Mouse (Mus musculus) limb, embryonic 12.5 days (tissue): Measurements from ENCODE around the gene Rgp1. TPM values are rescaled to one million over a fixed set of nuclear protein-coding genes. Genes with fewer than 3 reads are reported as not detected.
"Not testable (repeated sequence)": the region's sequence is repeated elsewhere in the genome, so short reads cannot be mapped to it uniquely, and the experiment has no call there.

Source experiments
- ATAC-seq: fragments of 200-750 bp; cut with Nextera tagmentation; 2 replicates; pipeline ENCODE4 v1.8.0; 2017; ENCODE audit warnings: low read depth, moderate TSS enrichment; ENCODE audit not compliant: insufficient number of reproducible peaks, insufficient read depth, low FRiP score, low TSS enrichment
- H3K27ac ChIP-seq: fragments of 300-500 bp; sonication (generic); 2 replicates; pipeline ENCODE4 v1.5.1; 2016; ENCODE audit warnings: mild to moderate bottlenecking, moderate library complexity
- H3K27me3 ChIP-seq: fragments of 300-500 bp; sonication (generic); 2 replicates; pipeline ENCODE4 v1.6.1; 2016; ENCODE audit warnings: mild to moderate bottlenecking, moderate library complexity
- H3K36me3 ChIP-seq: fragments of 300-500 bp; sonication (generic); 2 replicates; pipeline ENCODE4 v1.6.1; 2016; ENCODE audit warnings: mild to moderate bottlenecking, moderate library complexity
- H3K4me1 ChIP-seq: fragments of 300-500 bp; sonication (generic); replicated peaks from 2 replicates; pipeline ENCODE4 v1.6.1; 2016
- H3K4me2 ChIP-seq: fragments of 300-500 bp; sonication (generic); 2 replicates; pipeline ENCODE4 v1.6.1; 2016; ENCODE audit warnings: mild to moderate bottlenecking, moderate library complexity
- H3K4me3 ChIP-seq: fragments of 300-500 bp; sonication (generic); replicated peaks from 2 replicates; pipeline ENCODE4 v1.5.1; 2016; ENCODE audit warnings: mild to moderate bottlenecking
- H3K9ac ChIP-seq: fragments of 300-500 bp; sonication (generic); replicated peaks from 2 replicates; pipeline ENCODE4 v1.6.1; 2016; ENCODE audit warnings: mild to moderate bottlenecking, moderate library complexity
- H3K9me3 ChIP-seq: fragments of 300-500 bp; sonication (generic); 2 replicates; pipeline ENCODE4 v1.6.1; 2016; ENCODE audit warnings: mild to moderate bottlenecking, moderate library complexity
- WGBS: fragments of 180-500 bp; shearing (Covaris S2); methylation state at CpG from one replicate; pipeline ENCODE4 v1.1.7; 2016; 5-methylcytosine and 5-hydroxymethylcytosine counted together
- polyA plus RNA-seq: library from polyadenylated mRNA; unstranded; fragments of >200 nt; fragmentation: Nextera tagmentation; extraction: Ambion mirVana; gene quantifications from 2 replicates; pipeline ENCODE4 v1.2.1, GENCODE M21; 2016

Gene Rgp1
- polyA plus RNA-seq, 1 experiment from 2014 or later = 36.6 TPM

DNA sequence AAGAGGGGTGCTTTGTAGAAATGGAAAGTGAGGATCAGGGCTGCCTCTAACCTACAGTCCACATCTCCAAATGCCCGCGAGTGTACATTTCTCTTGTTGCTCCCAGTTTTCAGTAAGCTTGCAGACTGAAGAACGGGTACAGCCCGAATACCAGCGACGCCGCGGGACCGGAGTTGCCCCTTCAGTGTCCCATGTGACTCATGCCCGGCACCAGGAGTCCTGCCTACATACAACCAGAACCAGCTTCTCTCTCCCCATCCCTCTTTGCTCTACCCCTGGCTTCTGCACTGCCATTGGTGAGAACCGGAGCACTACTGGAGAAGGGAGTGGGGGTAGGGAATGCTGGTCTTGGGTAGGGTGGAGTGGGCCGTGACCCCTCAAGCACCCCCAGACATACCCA lies 2.9 kb downstream of the Rgp1 start:
- peaks cover 49% of the 10 kb centered on the region for H3K36me3 ChIP-seq
- no peaks in the 10 kb centered on the region for H3K9me3 ChIP-seq
- no peak overlapping the region for H3K4me2 ChIP-seq
- H3K27ac ChIP-seq = no peak overlapping the region
- H3K27me3 ChIP-seq = no peaks in the 10 kb centered on the region
- 96% methylated on average over 12 of the region's 12 CpGs for WGBS
- no peak for ATAC-seq
- peaks cover 26% of the 10 kb centered on the region for H3K4me1 ChIP-seq
- no peak overlapping the region for H3K4me3 ChIP-seq
- no peak overlapping the region for H3K9ac ChIP-seq

DNA sequence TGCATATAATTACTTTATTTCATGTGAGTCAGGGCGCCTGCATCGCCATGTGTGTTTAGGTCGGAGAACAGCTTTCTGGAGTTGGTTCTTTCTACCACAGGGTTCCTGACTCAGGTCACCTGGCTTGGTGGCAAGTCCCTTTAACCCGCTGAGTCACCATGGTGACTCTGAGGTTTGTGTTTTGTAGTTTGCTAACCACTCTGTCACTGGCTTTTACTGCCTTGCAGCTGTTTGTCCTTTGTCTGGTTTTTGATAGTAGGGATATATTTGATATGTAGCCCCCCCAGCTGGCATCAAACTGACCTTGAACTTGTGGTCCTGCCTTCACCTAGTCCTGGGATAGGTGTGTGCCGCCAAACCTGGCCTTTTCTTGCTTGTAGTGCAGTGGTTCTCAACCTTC lies 3.7 kb downstream of the Rgp1 start:
- H3K9ac ChIP-seq = no peak overlapping the region
- H3K27me3 ChIP-seq = no peaks in the 10 kb centered on the region

GRCm38 (mm10) chr4:43583421-43583820 lies 4.9 kb downstream of the Rgp1 start:
- Histone ChIP-seq H3K36me3 (peaks cover 49% of the 10 kb centered on the region), H3K4me3 (no peak overlapping the region), H3K9ac (no peak overlapping the region), H3K4me1 (peaks cover 15% of the 10 kb centered on the region), H3K27ac (no peak overlapping the region; the same call in 1 of the 2 replicates), H3K9me3 (no peaks in the 10 kb centered on the region), H3K4me2 (no peak overlapping the region), H3K27me3 (no peaks in the 10 kb centered on the region)
- 66% methylated on average over 7 of the region's 7 CpGs for WGBS
- no peak for ATAC-seq

More for the DNA sequence above, 3.7 kb downstream of the Rgp1 start:
- peaks cover 17% of the 10 kb centered on the region for H3K4me1 ChIP-seq
- no peak overlapping the region for H3K27ac ChIP-seq
- peaks cover 49% of the 10 kb centered on the region for H3K36me3 ChIP-seq
- no peaks in the 10 kb centered on the region for H3K9me3 ChIP-seq
- no peak overlapping the region for H3K4me2 ChIP-seq
- ATAC-seq = no peak
- H3K4me3 ChIP-seq = no peak overlapping the region
- 88% methylated on average over 5 of the region's 5 CpGs for WGBS

DNA sequence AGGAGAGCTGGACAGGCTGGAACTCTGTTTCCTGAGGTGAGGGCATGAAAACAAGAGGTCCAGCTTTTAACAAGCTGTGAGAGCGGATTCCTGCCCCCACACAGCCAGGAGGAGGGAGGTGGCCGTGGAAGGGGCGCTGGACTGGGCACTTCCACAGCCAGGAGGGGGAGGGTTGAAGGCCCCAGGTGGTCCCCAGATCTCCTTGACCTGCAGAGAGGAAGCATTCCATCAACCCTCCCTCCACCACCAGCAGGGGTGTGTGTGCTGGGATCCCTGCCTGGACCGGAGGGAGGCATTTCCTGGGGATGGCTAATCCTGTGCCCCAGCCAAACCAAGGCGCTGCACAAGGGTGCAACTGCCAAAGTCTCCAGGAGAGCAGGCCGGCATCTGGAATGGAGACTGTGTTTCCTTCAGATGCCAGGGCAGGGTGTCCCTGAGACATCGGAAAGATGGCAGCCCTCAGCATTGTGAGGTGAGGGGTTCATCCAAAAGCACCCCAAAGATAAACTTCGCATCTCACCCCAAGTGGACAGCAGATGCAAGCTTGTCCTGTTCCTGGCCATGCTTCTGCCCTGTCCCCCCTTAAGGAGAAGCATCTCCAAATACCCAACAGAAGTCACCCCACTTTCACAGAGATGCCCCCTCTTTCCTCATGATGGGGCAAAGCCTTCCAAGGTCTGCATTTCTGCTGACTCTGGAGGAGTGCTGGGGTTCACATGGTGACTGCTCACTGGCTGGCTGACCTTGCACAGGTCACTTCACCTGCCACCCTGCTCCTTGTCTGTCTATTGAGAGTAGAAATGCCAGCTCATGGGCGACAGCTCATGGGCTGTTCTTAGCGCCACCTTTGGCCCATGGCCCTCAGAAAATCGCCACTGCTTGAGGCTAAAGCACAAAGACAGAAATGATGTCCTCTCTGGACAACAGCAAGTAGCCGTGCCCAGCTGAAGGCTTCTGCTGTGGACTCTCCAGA lies 6.2 kb downstream of the Rgp1 start, which contains the start of gene Msmp:
Gene Msmp, minus strand, starts transcription at position 51 of the 973 bp plus-strand sequence.
- no peak for ATAC-seq
- H3K9ac ChIP-seq = no peak within 1 kb of the TSS

DNA sequence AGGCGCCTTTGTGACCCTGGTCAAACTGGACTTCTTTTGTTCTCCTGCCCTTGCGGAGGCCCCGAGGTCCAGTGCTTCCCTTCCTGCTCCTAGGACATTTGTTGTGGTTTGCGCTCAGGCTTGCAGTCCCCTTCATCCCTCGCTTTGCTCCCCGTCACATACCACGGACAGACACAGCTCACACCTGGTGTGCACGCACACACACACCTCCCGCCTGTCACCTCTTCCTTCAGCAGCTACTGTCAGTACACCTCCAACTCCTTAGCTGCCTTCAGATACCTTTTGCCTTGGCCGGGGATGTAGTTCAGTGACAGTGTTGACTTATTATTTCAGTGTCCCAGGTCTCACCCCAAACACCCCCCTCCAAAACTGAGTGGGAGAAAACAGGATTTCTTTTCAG lies 7.2 kb downstream of the Rgp1 start:
- WGBS = 68% methylated on average over 10 of the region's 10 CpGs
- H3K4me3 ChIP-seq = no peak overlapping the region
- no peaks in the 10 kb centered on the region for H3K27me3 ChIP-seq
- H3K4me2 ChIP-seq = no peak overlapping the region
- H3K9ac ChIP-seq = no peak overlapping the region
- peaks cover 42% of the 10 kb centered on the region for H3K36me3 ChIP-seq
- no peak overlapping the region for H3K27ac ChIP-seq
- ATAC-seq = no peak
- H3K4me1 ChIP-seq = peaks cover 6% of the 10 kb centered on the region; the same call in 1 of the 2 replicates
- H3K9me3 ChIP-seq = no peaks in the 10 kb centered on the region

More for the DNA sequence above, 6.2 kb downstream of the Rgp1 start, which contains the start of gene Msmp:
- Histone ChIP-seq H3K4me1 (peaks cover 10% of the 10 kb centered on the region), H3K27me3 (no peaks in the 10 kb centered on the region), H3K4me3 (no peak within 1 kb of the TSS), H3K4me2 (no peak within 1 kb of the TSS), H3K36me3 (peaks cover 49% of the 10 kb centered on the region), H3K9me3 (no peaks in the 10 kb centered on the region), H3K27ac (no peak within 1 kb of the TSS; the same call in 1 of the 2 replicates)
- WGBS = 68% methylated on average over 12 of the region's 12 CpGs

- ATAC-seq = no peak
- Histone ChIP-seq H3K4me3 (no peak overlapping the region), H3K36me3 (peaks cover 34% of the 10 kb centered on the region), H3K9me3 (no peaks in the 10 kb centered on the region), H3K4me2 (no peak overlapping the region), H3K27ac (no peak overlapping the region), H3K9ac (no peak overlapping the region), H3K4me1 (peaks cover 6% of the 10 kb centered on the region; the same call in 1 of the 2 replicates), H3K27me3 (no peaks in the 10 kb centered on the region)
- WGBS = 74% methylated on average over 8 of the region's 8 CpGs
These were observed 7.9 kb downstream of the Rgp1 start for GRCm38 (mm10) chr4:43586411-43586810.

DNA sequence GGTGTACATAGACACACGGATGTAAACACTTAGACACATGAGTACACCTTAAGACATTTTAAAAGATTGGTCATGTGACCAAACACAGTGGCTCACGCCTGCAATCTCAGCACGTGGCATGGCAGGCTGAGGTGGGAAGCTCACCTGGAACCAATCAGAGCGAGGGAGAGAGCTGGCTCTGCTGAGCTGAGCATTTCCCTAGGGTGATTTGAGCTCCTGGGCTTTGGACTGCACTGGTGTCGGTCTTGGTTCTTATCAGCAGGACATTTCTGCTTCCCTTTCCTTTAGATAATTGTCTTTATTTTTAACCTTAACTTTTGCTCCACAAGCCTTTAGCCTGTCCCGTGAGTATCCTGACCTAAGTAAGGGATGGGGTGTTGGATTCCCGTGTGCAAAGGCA lies 9.2 kb downstream of the Rgp1 start:
- Histone ChIP-seq H3K4me3 (no peak overlapping the region), H3K4me2 (no peak overlapping the region), H3K27me3 (no peaks in the 10 kb centered on the region), H3K27ac (no peak overlapping the region), H3K36me3 (peaks cover 22% of the 10 kb centered on the region), H3K9me3 (no peaks in the 10 kb centered on the region), H3K4me1 (peaks cover 6% of the 10 kb centered on the region; the same call in 1 of the 2 replicates), H3K9ac (no peak overlapping the region)
- ATAC-seq = no peak
- WGBS = 44% methylated on average over 7 of the region's 7 CpGs

- Histone ChIP-seq H3K27ac (no peak overlapping the region), H3K27me3 (no peaks in the 10 kb centered on the region), H3K4me1 (peaks cover 12% of the 10 kb centered on the region; the same call in 1 of the 2 replicates), H3K9me3 (no peaks in the 10 kb centered on the region), H3K9ac (no peak overlapping the region), H3K4me3 (no peak overlapping the region), H3K36me3 (no peaks in the 10 kb centered on the region), H3K4me2 (no peak overlapping the region)
- WGBS = 75% methylated on average over 5 of the region's 5 CpGs
- ATAC-seq = no peak
These were observed 13.0 kb downstream of the Rgp1 start for GRCm38 (mm10) chr4:43591543-43591942.

DNA sequence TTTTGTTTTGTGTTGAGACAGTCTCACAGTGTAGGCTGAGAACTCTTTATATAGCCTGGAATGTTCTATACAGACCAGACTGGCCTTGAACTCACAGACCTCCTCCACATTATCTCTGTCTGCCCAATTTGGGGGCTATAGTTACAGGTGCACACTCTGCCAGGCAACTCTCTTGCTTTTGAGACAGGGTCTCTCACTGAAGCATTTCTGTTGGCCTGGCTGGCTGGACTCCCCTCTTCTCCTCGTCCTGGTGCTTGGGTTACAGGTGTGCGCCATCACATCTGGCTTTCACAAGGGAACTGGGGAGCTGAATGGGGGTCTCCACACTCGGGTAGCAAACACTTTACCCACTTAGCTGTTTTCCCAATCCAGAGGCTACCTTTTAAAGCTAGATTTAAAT lies 13.4 kb downstream of the Rgp1 start:
- peaks cover 12% of the 10 kb centered on the region; the same call in 1 of the 2 replicates for H3K4me1 ChIP-seq
- H3K27me3 ChIP-seq = no peaks in the 10 kb centered on the region
- no peaks in the 10 kb centered on the region for H3K9me3 ChIP-seq
- no peak overlapping the region for H3K4me2 ChIP-seq
- H3K36me3 ChIP-seq = no peaks in the 10 kb centered on the region
- WGBS = 57% methylated on average over 3 of the region's 3 CpGs
- H3K4me3 ChIP-seq = no peak overlapping the region
- no peak overlapping the region for H3K9ac ChIP-seq
- no peak overlapping the region for H3K27ac ChIP-seq
- ATAC-seq = no peak

DNA sequence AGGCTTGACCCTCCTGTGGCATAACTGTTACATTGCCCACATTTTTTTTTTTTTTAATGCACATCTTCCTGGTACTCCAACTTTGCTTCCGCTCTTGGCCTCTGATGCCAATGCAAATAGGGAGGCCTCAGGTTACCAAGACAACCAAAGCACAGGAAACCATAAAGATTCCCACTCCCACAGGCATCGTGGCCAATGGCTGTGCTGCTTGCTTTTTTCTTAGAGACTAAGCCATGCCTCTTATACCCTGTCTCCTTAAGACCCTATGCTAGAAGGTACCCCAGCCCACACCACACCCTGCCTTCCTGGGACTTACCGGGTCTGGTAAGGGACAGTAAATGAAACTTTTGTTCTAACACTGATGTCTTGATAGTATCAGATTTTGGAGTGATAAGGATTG lies 14.9 kb downstream of the Rgp1 start:
- 54% methylated on average over 3 of the region's 3 CpGs for WGBS

DNA sequence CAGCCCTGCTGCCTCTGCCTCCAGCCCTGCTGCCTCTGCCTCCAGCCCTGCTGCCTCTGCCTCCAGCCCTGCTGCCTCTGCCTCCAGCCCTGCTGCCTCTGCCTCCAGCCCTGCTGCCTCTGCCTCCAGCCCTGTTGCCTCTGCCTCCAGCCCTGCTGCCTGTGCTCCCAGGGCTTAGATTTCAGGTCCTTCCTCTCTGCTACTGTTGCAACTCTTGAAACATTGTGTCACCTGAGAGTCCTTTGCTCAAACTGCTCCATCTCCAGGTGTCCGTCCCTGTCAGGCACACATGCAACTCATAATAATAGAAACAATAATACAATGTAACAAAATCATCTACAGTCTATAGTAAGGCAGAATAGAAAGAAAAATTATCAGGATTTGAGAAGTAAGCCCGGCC lies 18.1 kb downstream of the Rgp1 start:
- H3K27me3 ChIP-seq, H3K9me3 ChIP-seq, H3K4me3 ChIP-seq, ATAC-seq, H3K9ac ChIP-seq, H3K27ac ChIP-seq, H3K4me1 ChIP-seq, H3K4me2 ChIP-seq, H3K36me3 ChIP-seq: not testable (repeated sequence)
- WGBS = 81% methylated on average over 2 of the region's 2 CpGs

More for the DNA sequence above, 14.9 kb downstream of the Rgp1 start:
- Histone ChIP-seq H3K4me1 (peaks cover 6% of the 10 kb centered on the region; the same call in 1 of the 2 replicates), H3K4me2 (no peak overlapping the region), H3K9ac (no peak overlapping the region), H3K9me3 (no peaks in the 10 kb centered on the region), H3K36me3 (no peaks in the 10 kb centered on the region), H3K4me3 (no peak overlapping the region), H3K27me3 (no peaks in the 10 kb centered on the region), H3K27ac (no peak overlapping the region)
- no peak for ATAC-seq
